In genomic region chr17:27583185-27583894, GRCm38 (mm10) we compare ENCODE assay signal across 1 mouse cellular context.
TF ChIP-seq lines count a peak whose summit lies in the region.

No protein-coding gene starts in this region.

TF ChIP-seq in MEL, 35 proteins besides CTCF, POLR2A, EP300 and RAD21 (continued from another document):
- TF ChIP-seq MAX (IDR thresholded peaks at IDR 0.05; ENCODE audit: low read length) (peak; percentile 85), MYB (IDR thresholded peaks at IDR 0.05; ENCODE audit: low read depth, low read length) (no peak), ZNF384 (IDR thresholded peaks at IDR 0.05; ENCODE audit: low read depth, low read length) (no peak), POLR2AphosphoS2 (IDR thresholded peaks at IDR 0.05; ENCODE audit: low read length) (no peak), CHD1 (IDR thresholded peaks at IDR 0.05; ENCODE audit: low read depth, low read length) (no peak), GABPA (IDR thresholded peaks at IDR 0.05; ENCODE audit: low read depth, low read length) (no peak), USF1 (IDR thresholded peaks at IDR 0.05; ENCODE audit: low read depth, low read length) (peak; percentile 83), NRF1 (IDR thresholded peaks at IDR 0.05; ENCODE audit: insufficient read depth, low read depth, low read length, poor library complexity, severe bottlenecking) (0 out of 2 replicates have a peak, but pooled peaks have one; percentile 9), TAL1 (IDR thresholded peaks at IDR 0.05; ENCODE audit: low read length) (peak; percentile 68)
TF ChIP-seq in MEL: peak in this region for 11.
